Mouse (Mus musculus) MEL (cell line): ENCODE measurements at regions not wholly inside any gene's neighbourhood (a gene's known extent, or its start where the extent isn't known, plus 50 kb on each side); places are given as distances from the start of the nearest gene placed in this dataset.

ENCODE experiments used
- CTCF ChIP-seq, 3 experiments: IDR thresholded peaks in 2 of 3; conservative IDR thresholded peaks in 1 of 3; 2 replicates each; pipeline ENCODE4 v1.5.1; 2011 to 2012; ENCODE audit warnings: low read length in 3 of 3, low read depth in 2 of 3, mild to moderate bottlenecking in 2 of 3, improper control_type of control experiment in 1 of 3, inconsistent platforms in 1 of 3, mixed read lengths in 1 of 3, moderate library complexity in 1 of 3; ENCODE audit not compliant: control insufficient read depth in 1 of 3, insufficient read depth in 1 of 3, poor library complexity in 1 of 3, severe bottlenecking in 1 of 3
- E2F4 ChIP-seq: IDR thresholded peaks from 2 replicates; pipeline ENCODE4 v1.6.1; 2011; ENCODE audit warnings: low read depth, low read length, improper control_type of control experiment, borderline replicate concordance
- POLR2A ChIP-seq, 2 experiments: IDR thresholded peaks; 2 replicates each; pipeline ENCODE4 v1.6.1; 2011 to 2012; ENCODE audit warnings: low read length in 2 of 2, mild to moderate bottlenecking in 2 of 2, control low read depth in 1 of 2, improper control_type of control experiment in 1 of 2, low read depth in 1 of 2, moderate library complexity in 1 of 2; ENCODE audit not compliant: control insufficient read depth in 1 of 2, insufficient read depth in 1 of 2, poor library complexity in 1 of 2
- TAL1 ChIP-seq: IDR thresholded peaks from 2 replicates; pipeline ENCODE4 v1.6.1; 2012; ENCODE audit warnings: mild to moderate bottlenecking, inconsistent platforms, low read length, moderate library complexity, mixed read lengths

DNA sequence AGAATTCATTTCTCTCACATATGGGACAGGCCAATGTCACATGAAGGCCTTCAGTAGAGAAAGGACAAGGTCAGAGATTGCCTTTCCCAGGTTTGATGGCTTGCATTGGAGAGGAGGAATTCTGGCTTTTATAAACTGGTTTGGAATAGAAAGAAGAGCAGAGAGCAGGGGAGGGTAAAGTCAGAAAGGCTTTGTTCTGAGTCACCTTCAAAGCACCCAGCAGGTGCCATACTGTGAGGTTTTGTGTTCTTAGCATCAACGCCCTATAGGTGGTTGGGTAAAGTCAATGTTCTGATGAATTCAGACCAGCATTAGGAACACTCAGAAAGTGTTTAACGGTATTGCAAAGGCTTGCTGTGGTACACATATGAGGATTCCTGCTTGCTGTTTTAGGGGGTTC lies 244.5 kb downstream of the Dact1 start:
- TF ChIP-seq E2F4, result no peak
- TF ChIP-seq TAL1, result no peak
- no peak for TF ChIP-seq CTCF (IDR thresholded peaks at IDR 0.05 in 2 of 3, conservative IDR thresholded peaks at IDR 0.05 in 1 of 3; ENCODE audit: control insufficient read depth in 1 of 3, insufficient read depth in 1 of 3, low read depth in 2 of 3, low read length in 3 of 3, poor library complexity in 1 of 3, severe bottlenecking in 1 of 3)
- no peak for TF ChIP-seq POLR2A (IDR thresholded peaks at IDR 0.05; ENCODE audit: control insufficient read depth in 1 of 2, insufficient read depth in 1 of 2, low read depth in 1 of 2, low read length in 2 of 2, poor library complexity in 1 of 2)
